Mouse (Mus musculus): ENCODE data around the gene Gm4707.
"Not testable (repeated sequence)": the region's sequence is repeated elsewhere in the genome, so short reads cannot be mapped to it uniquely, and the experiment has no call there.

GRCm38 (mm10) chr17:71422502-71422901, 37.2 kb downstream of the Gm4707 start:
- not testable (repeated sequence) for TF ChIP-seq CTCF (IDR thresholded peaks at IDR 0.05; ENCODE audit: control insufficient read depth, insufficient read depth, low read length); POLR2A (IDR thresholded peaks at IDR 0.05; ENCODE audit: borderline replicate concordance, control insufficient read depth, low read depth, low read length)
